Mouse (Mus musculus) kidney, adult 9 months (tissue): ENCODE results near the gene Il10ra.

Experiments used
- DNase-seq: peaks from one replicate; pipeline ENCODE4 v3.0.0; 2022

Il10ra gene

GRCm38 (mm10) chr9:45268597-45269325 lies at the start of gene Il10ra:
Gene Il10ra, minus strand, starts transcription at chr9:45269149.
- DNase-seq, result peak; percentile 58

- peak; percentile 44 for DNase-seq
These were observed 48.7 kb upstream of the Il10ra start for GRCm38 (mm10) chr9:45317635-45318034.

- DNase-seq, result no peak
These were observed 45.0 kb upstream of the Il10ra start for GRCm38 (mm10) chr9:45313913-45314312.

GRCm38 (mm10) chr9:45311858-45312257 lies 42.9 kb upstream of the Il10ra start:
- no peak for DNase-seq

GRCm38 (mm10) chr9:45308521-45308920 lies 39.6 kb upstream of the Il10ra start:
- DNase-seq, result no peak

- DNase-seq, result no peak
These were observed 37.9 kb upstream of the Il10ra start for GRCm38 (mm10) chr9:45306746-45307410.

- DNase-seq, result no peak
These were observed 32.8 kb upstream of the Il10ra start for GRCm38 (mm10) chr9:45301771-45302170.

- DNase-seq, result peak; percentile 96
These were observed 31.6 kb upstream of the Il10ra start for GRCm38 (mm10) chr9:45300422-45301104.

- DNase-seq, result peak; percentile 40
These were observed 30.5 kb upstream of the Il10ra start for GRCm38 (mm10) chr9:45299231-45300006.

GRCm38 (mm10) chr9:45294210-45295011 lies 25.5 kb upstream of the Il10ra start:
- peak; percentile 20 for DNase-seq

GRCm38 (mm10) chr9:45291481-45292168 lies 22.7 kb upstream of the Il10ra start:
- DNase-seq, result no peak

GRCm38 (mm10) chr9:45282466-45282865 lies 13.5 kb upstream of the Il10ra start:
- DNase-seq, result no peak

- DNase-seq, result no peak
These were observed 11.9 kb upstream of the Il10ra start for GRCm38 (mm10) chr9:45280891-45281290.

- no peak for DNase-seq
These were observed 11.1 kb upstream of the Il10ra start for GRCm38 (mm10) chr9:45280059-45280458.

- no peak for DNase-seq
These were observed 5.7 kb upstream of the Il10ra start for GRCm38 (mm10) chr9:45274635-45275034.

GRCm38 (mm10) chr9:45274218-45274617 lies 5.3 kb upstream of the Il10ra start:
- no peak for DNase-seq

- no peak for DNase-seq
These were observed 3.3 kb upstream of the Il10ra start for GRCm38 (mm10) chr9:45272213-45272612.

GRCm38 (mm10) chr9:45268079-45268478 lies 870 bp downstream of the Il10ra start:
- DNase-seq, result no peak

- no peak for DNase-seq
These were observed 1.9 kb downstream of the Il10ra start for GRCm38 (mm10) chr9:45267099-45267498.

GRCm38 (mm10) chr9:45261872-45262271 lies 7.1 kb downstream of the Il10ra start:
- no peak for DNase-seq

- peak; percentile 72 for DNase-seq
These were observed 7.5 kb downstream of the Il10ra start for GRCm38 (mm10) chr9:45261466-45261865.

GRCm38 (mm10) chr9:45259065-45259464 lies 9.9 kb downstream of the Il10ra start:
- DNase-seq, result no peak
